In the genomic region with DNA sequence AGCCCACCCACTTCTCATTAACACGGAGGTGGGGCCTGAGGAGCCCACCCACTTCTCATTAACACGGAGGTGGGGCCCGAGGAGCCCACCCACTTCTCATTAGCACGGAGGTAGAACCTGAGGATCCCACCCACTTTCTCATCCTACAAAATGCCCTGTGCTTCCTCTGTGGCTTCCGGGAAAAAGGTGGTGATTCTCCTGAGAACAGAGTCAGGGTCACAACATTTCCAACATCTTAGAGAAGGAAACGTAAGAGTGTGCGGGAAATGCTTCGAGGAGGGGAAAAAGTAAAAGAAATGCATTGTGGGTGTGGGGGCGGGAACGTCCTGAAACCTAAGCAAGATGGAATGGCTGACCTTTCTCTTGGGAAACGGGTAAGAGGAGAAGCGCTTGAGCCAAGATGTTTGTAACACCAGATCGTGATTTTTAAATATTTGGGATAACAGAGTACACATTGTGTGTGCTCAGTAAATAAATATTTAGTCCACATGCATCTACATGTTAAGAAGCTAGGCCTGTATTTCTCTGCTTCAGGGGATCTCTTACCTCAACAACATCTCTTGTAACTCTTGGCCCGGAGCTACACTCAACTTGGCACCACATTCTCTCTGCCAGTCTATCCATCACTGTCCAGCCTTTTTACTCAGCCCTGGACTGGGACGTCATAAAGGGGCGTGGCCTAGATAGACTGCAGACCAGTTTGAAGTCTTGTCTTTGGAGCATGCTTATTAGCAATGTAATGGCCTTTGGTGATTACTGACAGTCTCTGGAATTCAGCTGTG, we compare ENCODE assay signal across 10 mouse cellular contexts.
DNase-seq lines count a peak whose midpoint lies in the region; ATAC-seq and TF ChIP-seq lines count a peak whose summit lies in the region.
"Had no signal": no experiment of that assay in that cellular context is flagged by ENCODE, and none has a peak within 500 bp of the region (broad histone marks: within the 10 kb centered on the region; RNA-seq: fewer than 3 reads in every experiment).

No protein-coding gene starts in this region.

- H3K4me2 ChIP-seq in heart, embryonic 11.5 days, result 0 out of 2 replicates have a peak overlapping the region, but pooled peaks have one; percentile 6
- H3K4me2 ChIP-seq in kidney, embryonic 15.5 days, result 0 out of 2 replicates have a peak overlapping the region, but pooled peaks have one; percentile 27
- no peak overlapping the region for H3K4me2 ChIP-seq in hindbrain, postnatal 0 days (ENCODE audit: low read depth, low read length)

- ATAC-seq in heart, embryonic 11.5 days (replicated peaks; ENCODE audit: insufficient number of reproducible peaks, low FRiP score, low TSS enrichment), result no peak
- ATAC-seq in kidney, embryonic 15.5 days (replicated peaks; ENCODE audit: low FRiP score), result no peak
- ATAC-seq in hindbrain, postnatal 0 days, result no peak

- H3K4me3 ChIP-seq in heart, embryonic 11.5 days (ENCODE audit: low read depth, low read length), result no peak overlapping the region
- no peak overlapping the region for H3K4me3 ChIP-seq in kidney, embryonic 15.5 days (replicated peaks)
- H3K4me3 ChIP-seq in hindbrain, postnatal 0 days (ENCODE audit: low read length), result no peak overlapping the region
- H3K4me3 ChIP-seq: megakaryocyte, embryonic 14.5 days had no signal

- DNase-seq in heart, postnatal 25 days (ENCODE audit: low spot score), result no peak
- peak; percentile 77 for DNase-seq in adrenal gland, postnatal 10 days
- peak; percentile 31 for DNase-seq in lung, postnatal 25 days (ENCODE audit: low spot score)
- DNase-seq in layer of hippocampus, postnatal 25 days (ENCODE audit: extremely low spot score in 1 of 2, low spot score in 1 of 2), result no peak
- no peak for DNase-seq in right cerebral cortex, postnatal 36 days (ENCODE audit: low spot score in 2 of 2)
- DNase-seq in hindbrain, postnatal 0 days (ENCODE audit: low spot score), result no peak
- DNase-seq: cerebellum, postnatal 36 days had no signal

- H3K9me3 ChIP-seq in heart, embryonic 11.5 days (replicated peaks; ENCODE audit: control insufficient read depth, low read length), result no peaks in the 10 kb centered on the region
- H3K9me3 ChIP-seq in kidney, embryonic 15.5 days (replicated peaks), result no peaks in the 10 kb centered on the region
- H3K9me3 ChIP-seq in hindbrain, postnatal 0 days (ENCODE audit: low read length), result no peaks in the 10 kb centered on the region
- H3K9me3 ChIP-seq: megakaryocyte, embryonic 14.5 days had no signal

- no peak for TF ChIP-seq CTCF in hindbrain, postnatal 0 days (IDR thresholded peaks at IDR 0.05; ENCODE audit: low read depth)

- 57% methylated on average over 16 of the region's 16 CpGs for WGBS in heart, embryonic 11.5 days (ENCODE audit: insufficient replicate concordance)
- WGBS in kidney, embryonic 15.5 days, result 50% methylated on average over 16 of the region's 16 CpGs
- 60% methylated on average over 15 of the region's 16 CpGs for WGBS in hindbrain, postnatal 0 days

- no peaks in the 10 kb centered on the region for H3K36me3 ChIP-seq in heart, embryonic 11.5 days (ENCODE audit: control insufficient read depth, insufficient read depth, low read length)
- peaks cover 3% of the 10 kb centered on the region; the same call in 1 of the 2 replicates for H3K36me3 ChIP-seq in kidney, embryonic 15.5 days
- no peaks in the 10 kb centered on the region for H3K36me3 ChIP-seq in hindbrain, postnatal 0 days (ENCODE audit: insufficient read depth, low read length)

- peaks cover 15% of the 10 kb centered on the region; the same call in 1 of the 2 replicates for H3K4me1 ChIP-seq in heart, embryonic 11.5 days (ENCODE audit: control insufficient read depth, insufficient read depth, low read length)
- 0 out of 2 replicates have a peak, but pooled peaks cover 6% of the 10 kb centered on the region for H3K4me1 ChIP-seq in kidney, embryonic 15.5 days
- no peaks in the 10 kb centered on the region for H3K4me1 ChIP-seq in hindbrain, postnatal 0 days (ENCODE audit: insufficient read depth, low read length)
- H3K4me1 ChIP-seq: megakaryocyte, embryonic 14.5 days had no signal

- intact Hi-C loops in heart, postnatal 25 days (cut with DNase I), result no loop called here

- H3K27ac ChIP-seq in heart, embryonic 11.5 days (ENCODE audit: low read depth, low read length), result peak overlapping the region; percentile 32; the same call in 1 of the 2 replicates
- H3K27ac ChIP-seq in kidney, embryonic 15.5 days, result no peak overlapping the region
- H3K27ac ChIP-seq in hindbrain, postnatal 0 days, result no peak overlapping the region

- no peak overlapping the region for H3K9ac ChIP-seq in heart, embryonic 11.5 days (ENCODE audit: low read depth, low read length)
- no peak overlapping the region for H3K9ac ChIP-seq in kidney, embryonic 15.5 days
- no peak overlapping the region for H3K9ac ChIP-seq in hindbrain, postnatal 0 days (replicated peaks; ENCODE audit: low read length)

- H3K27me3 ChIP-seq in heart, embryonic 11.5 days (ENCODE audit: control insufficient read depth, insufficient read depth, low read length), result no peaks in the 10 kb centered on the region
- no peaks in the 10 kb centered on the region for H3K27me3 ChIP-seq in kidney, embryonic 15.5 days
- no peaks in the 10 kb centered on the region for H3K27me3 ChIP-seq in hindbrain, postnatal 0 days (ENCODE audit: insufficient read depth, low read length)

Comparison
In these comparisons a context has a peak if more than half of its experiments do, and no peak if none do; other contexts are left out.
1. DNase-seq: peak in adrenal gland, postnatal 10 days (single experiment) and lung, postnatal 25 days (single experiment); none in heart, postnatal 25 days (single experiment), layer of hippocampus, postnatal 25 days (0 of 2), right cerebral cortex, postnatal 36 days (0 of 2) and hindbrain, postnatal 0 days (single experiment).